Mouse (Mus musculus): ENCODE measurements around the gene Tbc1d8.

Tbc1d8 gene

GRCm38 (mm10) chr1:39478896-39479200 is 293 bp upstream of the Tbc1d8 start:
- no peak for DNase-seq (ENCODE audit: extremely low read depth, low read depth)

GRCm38 (mm10) chr1:39477064-39477463 is 1.5 kb downstream of the Tbc1d8 start:
- DNase-seq (ENCODE audit: extremely low read depth, low read depth) = no peak

- no peak for DNase-seq (ENCODE audit: extremely low read depth, low read depth)
Observed at GRCm38 (mm10) chr1:39476341-39476740, 2.2 kb downstream of the Tbc1d8 start.

GRCm38 (mm10) chr1:39474516-39474915 is 4.0 kb downstream of the Tbc1d8 start:
- no peak for DNase-seq (ENCODE audit: extremely low read depth, low read depth)

- DNase-seq (ENCODE audit: extremely low read depth, low read depth) = no peak
Observed at GRCm38 (mm10) chr1:39471298-39471902, 7.2 kb downstream of the Tbc1d8 start.

- no peak for DNase-seq (ENCODE audit: extremely low read depth, low read depth)
Observed at GRCm38 (mm10) chr1:39468982-39469381, 9.6 kb downstream of the Tbc1d8 start.

- DNase-seq (ENCODE audit: extremely low read depth, low read depth) = no peak
Observed at GRCm38 (mm10) chr1:39466526-39466925, 12.0 kb downstream of the Tbc1d8 start.

- no peak for DNase-seq (ENCODE audit: extremely low read depth, low read depth)
Observed at GRCm38 (mm10) chr1:39464760-39465159, 13.8 kb downstream of the Tbc1d8 start.

GRCm38 (mm10) chr1:39462937-39463444 is 15.6 kb downstream of the Tbc1d8 start:
- DNase-seq (ENCODE audit: extremely low read depth, low read depth) = no peak

- no peak for DNase-seq (ENCODE audit: extremely low read depth, low read depth)
Observed at GRCm38 (mm10) chr1:39462036-39462435, 16.5 kb downstream of the Tbc1d8 start.

- DNase-seq (ENCODE audit: extremely low read depth, low read depth) = no peak
Observed at GRCm38 (mm10) chr1:39460495-39460894, 18.1 kb downstream of the Tbc1d8 start.

GRCm38 (mm10) chr1:39457887-39458874 is 20.4 kb downstream of the Tbc1d8 start:
- DNase-seq (ENCODE audit: extremely low read depth, low read depth) = no peak

GRCm38 (mm10) chr1:39456421-39456853 is 22.1 kb downstream of the Tbc1d8 start:
- no peak for DNase-seq (ENCODE audit: extremely low read depth, low read depth)

- DNase-seq (ENCODE audit: extremely low read depth, low read depth) = no peak
Observed at GRCm38 (mm10) chr1:39455350-39456023, 23.1 kb downstream of the Tbc1d8 start.

- DNase-seq (ENCODE audit: extremely low read depth, low read depth) = no peak
Observed at GRCm38 (mm10) chr1:39454783-39455175, 23.8 kb downstream of the Tbc1d8 start.

GRCm38 (mm10) chr1:39454108-39454782 is 24.3 kb downstream of the Tbc1d8 start:
- DNase-seq (ENCODE audit: extremely low read depth, low read depth) = peak; percentile 33

GRCm38 (mm10) chr1:39452203-39452602 is 26.4 kb downstream of the Tbc1d8 start:
- DNase-seq (ENCODE audit: extremely low read depth, low read depth) = no peak

GRCm38 (mm10) chr1:39450069-39450728 is 28.4 kb downstream of the Tbc1d8 start:
- no peak for DNase-seq (ENCODE audit: extremely low read depth, low read depth)

- no peak for DNase-seq (ENCODE audit: extremely low read depth, low read depth)
Observed at GRCm38 (mm10) chr1:39449251-39449790, 29.2 kb downstream of the Tbc1d8 start.

GRCm38 (mm10) chr1:39448819-39449218 is 29.7 kb downstream of the Tbc1d8 start:
- DNase-seq (ENCODE audit: extremely low read depth, low read depth) = no peak
